Mouse (Mus musculus): ENCODE results near the gene 2310022B05Rik.

DNA sequence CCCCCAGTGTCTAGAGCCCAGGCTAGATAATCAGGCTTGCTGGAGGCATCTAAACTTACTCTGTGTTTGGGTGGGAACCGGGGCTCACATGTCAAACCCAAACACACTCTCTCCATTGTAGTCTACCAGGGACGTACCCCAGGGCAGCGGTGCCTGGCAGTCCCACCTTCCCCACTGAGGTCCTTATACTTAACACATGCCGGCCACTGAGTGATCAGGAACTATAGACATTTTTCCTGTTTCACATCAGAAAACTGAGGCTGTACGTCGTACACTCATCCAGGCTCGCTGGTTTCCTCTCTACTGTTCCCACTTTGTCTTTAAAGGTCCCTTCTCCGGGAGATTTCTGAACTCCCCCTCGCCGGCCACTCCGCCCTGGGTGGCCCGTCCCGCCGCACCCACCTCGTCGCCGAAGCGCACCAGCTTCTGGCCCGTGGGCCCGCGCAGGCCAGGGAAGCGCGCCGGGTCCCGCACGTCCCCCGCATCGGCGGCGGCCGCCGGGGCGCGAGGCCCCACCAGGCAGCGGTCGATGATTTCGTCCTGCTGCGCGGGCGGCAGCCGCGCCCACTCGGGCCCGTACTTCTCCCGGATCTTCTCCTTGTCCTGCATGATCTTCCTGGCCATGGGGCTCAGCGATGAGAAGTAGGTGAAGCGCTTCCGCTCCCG, 590 bp downstream of the 2310022B05Rik start:
- TF ChIP-seq CTCF (conservative IDR thresholded peaks at IDR 0.05; ENCODE audit: insufficient read depth, insufficient read length, low read depth, low read length) (no peak), POLR2A (IDR thresholded peaks at IDR 0.05; ENCODE audit: low read depth, low read length) (no peak)

Data from kidney, adult 2 months (tissue).